Mouse (Mus musculus) brown adipose tissue, adult 24 weeks (tissue): Measurements from ENCODE around the gene Gadd45a. TPM values are rescaled to one million over a fixed set of nuclear protein-coding genes. Genes with fewer than 3 reads are reported as not detected.

Experiments
- H3K27ac ChIP-seq: fragments of 200-500 bp; replicated peaks from 2 replicates; pipeline ENCODE4 v1.5.1; 2012; ENCODE audit warnings: low read depth, mild to moderate bottlenecking, low read length
- H3K4me1 ChIP-seq: fragments of 200-500 bp; 2 replicates; pipeline ENCODE4 v1.6.1; 2012; ENCODE audit warnings: low read length, mixed read lengths; ENCODE audit not compliant: control insufficient read depth, insufficient read depth, insufficient read length
- H3K4me3 ChIP-seq: fragments of 200-500 bp; 2 replicates; pipeline ENCODE4 v1.5.1; 2012; ENCODE audit warnings: low read depth, mild to moderate bottlenecking, low read length, moderate library complexity; ENCODE audit not compliant: insufficient read depth
- polyA plus RNA-seq: library from polyadenylated mRNA; stranded (reverse); fragments of >200 nt; gene quantifications from 2 replicates; pipeline ENCODE4 v1.2.4, GENCODE M21; 2012; ENCODE audit not compliant: missing spikeins, insufficient read depth, insufficient read length

Gadd45a gene
- polyA plus RNA-seq, 1 experiment, result 6.2 TPM

- H3K27ac ChIP-seq, result no peak overlapping the region
- H3K4me1 ChIP-seq, result peaks cover 14% of the 10 kb centered on the region
- no peak overlapping the region for H3K4me3 ChIP-seq
These were observed 44.5 kb downstream of the Gadd45a start for GRCm38 (mm10) chr6:66992786-66993185.

- H3K4me1 ChIP-seq, result peaks cover 14% of the 10 kb centered on the region
- H3K4me3 ChIP-seq, result no peak overlapping the region
- H3K27ac ChIP-seq, result no peak overlapping the region
These were observed 45.0 kb downstream of the Gadd45a start for GRCm38 (mm10) chr6:66992232-66992631.

- Histone ChIP-seq H3K4me3 (no peak overlapping the region), H3K4me1 (peaks cover 16% of the 10 kb centered on the region), H3K27ac (no peak overlapping the region)
These were observed 47.7 kb downstream of the Gadd45a start for GRCm38 (mm10) chr6:66989518-66989917.

GRCm38 (mm10) chr6:66989037-66989436, 48.2 kb downstream of the Gadd45a start:
- no peak overlapping the region for H3K27ac ChIP-seq
- no peak overlapping the region for H3K4me3 ChIP-seq
- peaks cover 16% of the 10 kb centered on the region for H3K4me1 ChIP-seq

GRCm38 (mm10) chr6:66988363-66988762, 48.9 kb downstream of the Gadd45a start:
- peaks cover 16% of the 10 kb centered on the region for H3K4me1 ChIP-seq
- H3K4me3 ChIP-seq, result no peak overlapping the region
- H3K27ac ChIP-seq, result no peak overlapping the region

- Histone ChIP-seq H3K4me1 (peaks cover 10% of the 10 kb centered on the region; the same call in 1 of the 2 replicates), H3K4me3 (no peak overlapping the region), H3K27ac (no peak overlapping the region)
These were observed 49.6 kb downstream of the Gadd45a start for GRCm38 (mm10) chr6:66987643-66988042.

GRCm38 (mm10) chr6:66986063-66986462, 51.2 kb downstream of the Gadd45a start:
- Histone ChIP-seq H3K4me3 (no peak overlapping the region), H3K27ac (no peak overlapping the region), H3K4me1 (peaks cover 3% of the 10 kb centered on the region; the same call in 1 of the 2 replicates)

GRCm38 (mm10) chr6:66985500-66985899, 51.8 kb downstream of the Gadd45a start:
- Histone ChIP-seq H3K4me1 (peaks cover 6% of the 10 kb centered on the region; the same call in 1 of the 2 replicates), H3K4me3 (no peak overlapping the region), H3K27ac (no peak overlapping the region)

Other genes starting within 250 kb of the Gadd45a start
- not detected in 2 replicates for gene Vmn1r39, start 226.8 kb downstream of the Gadd45a start, polyA plus RNA-seq
- gene Gng12, start 141.1 kb downstream of the Gadd45a start, polyA plus RNA-seq, result 83.3 and 91.9 TPM in 2 replicates
- 342 and 418 TPM in 2 replicates for gene Serbp1, start 200.7 kb upstream of the Gadd45a start, polyA plus RNA-seq